Mouse (Mus musculus) cerebellum, postnatal 25 days (tissue): ENCODE results near the gene Parva.
A peak's percentile ranks its signal among the peaks of the same experiment; 100 is the strongest.

Experiments used
- DNase-seq, 2 experiments: peaks; one replicate each; pipeline ENCODE4 v3.0.0; 2021; ENCODE audit warnings: mixed read lengths in 2 of 2

Parva gene

GRCm38 (mm10) chr7:112473649-112474435 is 46.5 kb downstream of the Parva start:
- no peak for DNase-seq

- peak; percentile 66 to 71 for DNase-seq
These were observed 51.8 kb downstream of the Parva start for GRCm38 (mm10) chr7:112479116-112479515.

GRCm38 (mm10) chr7:112481031-112481430 is 53.7 kb downstream of the Parva start:
- DNase-seq: no peak

- DNase-seq: peak; percentile 52 to 57
These were observed 55.3 kb downstream of the Parva start for GRCm38 (mm10) chr7:112482572-112482971.

- no peak for DNase-seq
These were observed 56.1 kb downstream of the Parva start for GRCm38 (mm10) chr7:112483382-112483781.

- DNase-seq: no peak
These were observed 63.5 kb downstream of the Parva start for GRCm38 (mm10) chr7:112490825-112491224.

GRCm38 (mm10) chr7:112491737-112492136 is 64.4 kb downstream of the Parva start:
- DNase-seq: no peak

GRCm38 (mm10) chr7:112495950-112496349 is 68.6 kb downstream of the Parva start:
- DNase-seq: no peak

GRCm38 (mm10) chr7:112496921-112497320 is 69.6 kb downstream of the Parva start:
- DNase-seq: no peak

- DNase-seq: no peak
These were observed 71.4 kb downstream of the Parva start for GRCm38 (mm10) chr7:112498591-112499301.

- no peak for DNase-seq
These were observed 72.3 kb downstream of the Parva start for GRCm38 (mm10) chr7:112499453-112500133.

- DNase-seq: no peak
These were observed 72.8 kb downstream of the Parva start for GRCm38 (mm10) chr7:112500134-112500490.

GRCm38 (mm10) chr7:112502050-112502809 is 74.9 kb downstream of the Parva start:
- DNase-seq: no peak

- DNase-seq: no peak
These were observed 75.5 kb downstream of the Parva start for GRCm38 (mm10) chr7:112502845-112503244.

GRCm38 (mm10) chr7:112503448-112503847 is 76.1 kb downstream of the Parva start:
- DNase-seq: no peak

GRCm38 (mm10) chr7:112503917-112504316 is 76.6 kb downstream of the Parva start:
- DNase-seq: no peak

GRCm38 (mm10) chr7:112509107-112509506 is 81.8 kb downstream of the Parva start:
- DNase-seq: no peak

- peak in 1 of 2 experiments; percentile 19 for DNase-seq
These were observed 83.2 kb downstream of the Parva start for GRCm38 (mm10) chr7:112510336-112511048.

- DNase-seq: peak in 1 of 2 experiments; percentile 39
These were observed 84.0 kb downstream of the Parva start for GRCm38 (mm10) chr7:112511309-112511708.

- DNase-seq: no peak
These were observed 85.0 kb downstream of the Parva start for GRCm38 (mm10) chr7:112512257-112512656.

GRCm38 (mm10) chr7:112512895-112513294 is 85.6 kb downstream of the Parva start:
- no peak for DNase-seq

- DNase-seq: no peak
These were observed 87.4 kb downstream of the Parva start for GRCm38 (mm10) chr7:112514636-112515193.
